Mouse (Mus musculus) neural tube, embryonic 12.5 days (tissue): ENCODE results near the gene Fam210b. TPM values are rescaled to one million over a fixed set of nuclear protein-coding genes. Genes with fewer than 3 reads are reported as not detected.
A peak's percentile ranks its signal among the peaks of the same experiment; 100 is the strongest.

Source experiments
- ATAC-seq: fragments of 200-750 bp; cut with Nextera tagmentation; 2 replicates; pipeline ENCODE4 v1.8.0; 2017; ENCODE audit warnings: low read depth, mild to moderate bottlenecking, moderate TSS enrichment, moderate library complexity; ENCODE audit not compliant: low FRiP score
- H3K27ac ChIP-seq: fragments of 300-500 bp; sonication (generic); 2 replicates; pipeline ENCODE4 v1.5.1; 2016
- H3K27me3 ChIP-seq: fragments of 300-500 bp; sonication (generic); replicated peaks from 2 replicates; pipeline ENCODE4 v1.6.1; 2016; ENCODE audit warnings: mild to moderate bottlenecking
- H3K36me3 ChIP-seq: fragments of 300-500 bp; sonication (generic); 2 replicates; pipeline ENCODE4 v1.6.1; 2016; ENCODE audit warnings: mild to moderate bottlenecking
- H3K4me1 ChIP-seq: fragments of 300-500 bp; sonication (generic); 2 replicates; pipeline ENCODE4 v1.6.1; 2016
- H3K4me2 ChIP-seq: fragments of 300-500 bp; sonication (generic); replicated peaks from 2 replicates; pipeline ENCODE4 v1.6.1; 2016; ENCODE audit warnings: mild to moderate bottlenecking
- H3K4me3 ChIP-seq: fragments of 300-500 bp; sonication (generic); 2 replicates; pipeline ENCODE4 v1.5.1; 2016
- H3K9ac ChIP-seq: fragments of 300-500 bp; sonication (generic); 2 replicates; pipeline ENCODE4 v1.6.1; 2016; ENCODE audit warnings: mild to moderate bottlenecking
- H3K9me3 ChIP-seq: fragments of 300-500 bp; sonication (generic); 2 replicates; pipeline ENCODE4 v1.6.1; 2016; ENCODE audit warnings: mild to moderate bottlenecking
- WGBS: fragments of 180-500 bp; shearing (Covaris S2); methylation state at CpG from one replicate; pipeline ENCODE4 v1.1.7; 2016; 5-methylcytosine and 5-hydroxymethylcytosine counted together
- polyA plus RNA-seq: library from polyadenylated mRNA; unstranded; fragments of >200 nt; fragmentation: Nextera tagmentation; extraction: Ambion mirVana; gene quantifications from 2 replicates; pipeline ENCODE4 v1.2.1, GENCODE M21; 2016

The Fam210b gene
- polyA plus RNA-seq, 1 experiment from 2014 or later: 35.6 TPM

- Histone ChIP-seq H3K9ac (no peak overlapping the region), H3K4me1 (no peaks in the 10 kb centered on the region), H3K36me3 (peaks cover 49% of the 10 kb centered on the region), H3K9me3 (no peaks in the 10 kb centered on the region), H3K4me3 (no peak overlapping the region), H3K27ac (no peak overlapping the region), H3K27me3 (no peaks in the 10 kb centered on the region), H3K4me2 (no peak overlapping the region)
- no peak for ATAC-seq
- WGBS: 52% methylated on average over 9 of the region's 9 CpGs
Measured at GRCm38 (mm10) chr2:172354761-172355160, 9.4 kb downstream of the Fam210b start.

GRCm38 (mm10) chr2:172355833-172356232 is 10.5 kb downstream of the Fam210b start:
- no peaks in the 10 kb centered on the region for H3K4me1 ChIP-seq
- no peak overlapping the region for H3K27ac ChIP-seq
- ATAC-seq: no peak
- no peak overlapping the region for H3K9ac ChIP-seq
- 81% methylated on average over 5 of the region's 5 CpGs for WGBS
- H3K4me3 ChIP-seq: no peak overlapping the region
- no peak overlapping the region for H3K4me2 ChIP-seq
- H3K36me3 ChIP-seq: peaks cover 60% of the 10 kb centered on the region
- H3K27me3 ChIP-seq: no peaks in the 10 kb centered on the region
- H3K9me3 ChIP-seq: no peaks in the 10 kb centered on the region

GRCm38 (mm10) chr2:172363176-172363575 is 17.8 kb downstream of the Fam210b start:
- 86% methylated on average over 7 of the region's 7 CpGs for WGBS
- Histone ChIP-seq H3K4me3 (no peak overlapping the region), H3K36me3 (peaks cover 79% of the 10 kb centered on the region), H3K27ac (no peak overlapping the region), H3K4me1 (peaks cover 2% of the 10 kb centered on the region; the same call in 1 of the 2 replicates), H3K9me3 (no peaks in the 10 kb centered on the region), H3K9ac (no peak overlapping the region), H3K4me2 (no peak overlapping the region), H3K27me3 (no peaks in the 10 kb centered on the region)
- no peak for ATAC-seq

- H3K4me2 ChIP-seq: peak within 1 kb of the TSS; percentile 85
- H3K36me3 ChIP-seq: peaks cover 41% of the 10 kb centered on the region
- peak; percentile 97 for ATAC-seq
Measured at GRCm38 (mm10) chr2:172370411-172371223, 25.3 kb downstream of the Fam210b start, which contains the start of the genes Aurka and Cstf1. Gene Aurka, minus strand, starts transcription at chr2:172370535. Gene Cstf1, plus strand, starts transcription at chr2:172370681.

GRCm38 (mm10) chr2:172371258-172371657 is 25.9 kb downstream of the Fam210b start:
- Histone ChIP-seq H3K9me3 (no peaks in the 10 kb centered on the region), H3K27me3 (no peaks in the 10 kb centered on the region), H3K4me2 (peak overlapping the region; percentile 85), H3K4me1 (peaks cover 29% of the 10 kb centered on the region), H3K27ac (no peak overlapping the region), H3K9ac (peak overlapping the region; percentile 84), H3K4me3 (peak overlapping the region; percentile 93), H3K36me3 (peaks cover 47% of the 10 kb centered on the region)
- ATAC-seq: no peak
- 0% methylated on average over 11 of the region's 11 CpGs for WGBS

More at GRCm38 (mm10) chr2:172370411-172371223, 25.3 kb downstream of the Fam210b start, which contains the start of the genes Aurka and Cstf1:
- Histone ChIP-seq H3K9ac (peak within 1 kb of the TSS; percentile 84), H3K4me3 (peak within 1 kb of the TSS; percentile 93), H3K27me3 (no peaks in the 10 kb centered on the region), H3K9me3 (no peaks in the 10 kb centered on the region), H3K27ac (peak within 1 kb of the TSS; percentile 62), H3K4me1 (peaks cover 29% of the 10 kb centered on the region)
- WGBS: under 1% methylated on average over 66 of the region's 66 CpGs

- Histone ChIP-seq H3K4me2 (no peak overlapping the region), H3K27me3 (no peaks in the 10 kb centered on the region), H3K9ac (no peak overlapping the region), H3K4me1 (peaks cover 7% of the 10 kb centered on the region), H3K4me3 (no peak overlapping the region), H3K9me3 (no peaks in the 10 kb centered on the region), H3K27ac (no peak overlapping the region), H3K36me3 (peaks cover 86% of the 10 kb centered on the region)
- no peak for ATAC-seq
- 91% methylated on average over 4 of the region's 4 CpGs for WGBS
Measured at GRCm38 (mm10) chr2:172376551-172376950, 31.2 kb downstream of the Fam210b start.

GRCm38 (mm10) chr2:172376999-172377515 is 31.7 kb downstream of the Fam210b start:
- Histone ChIP-seq H3K9ac (no peak overlapping the region), H3K4me3 (no peak overlapping the region), H3K9me3 (no peaks in the 10 kb centered on the region), H3K4me1 (peaks cover 4% of the 10 kb centered on the region; the same call in 1 of the 2 replicates), H3K27ac (no peak overlapping the region), H3K27me3 (no peaks in the 10 kb centered on the region), H3K36me3 (peaks cover 91% of the 10 kb centered on the region), H3K4me2 (no peak overlapping the region)
- 81% methylated on average over 5 of the region's 5 CpGs for WGBS
- ATAC-seq: no peak

GRCm38 (mm10) chr2:172378332-172378731 is 33.0 kb downstream of the Fam210b start:
- Histone ChIP-seq H3K9ac (no peak overlapping the region), H3K27ac (no peak overlapping the region), H3K27me3 (no peaks in the 10 kb centered on the region), H3K4me2 (no peak overlapping the region), H3K4me3 (no peak overlapping the region), H3K4me1 (no peaks in the 10 kb centered on the region), H3K36me3 (peaks cover 84% of the 10 kb centered on the region), H3K9me3 (no peaks in the 10 kb centered on the region)
- ATAC-seq: no peak
- 79% methylated on average over 7 of the region's 7 CpGs for WGBS

- Histone ChIP-seq H3K9ac (no peak overlapping the region), H3K4me1 (no peaks in the 10 kb centered on the region), H3K4me3 (no peak overlapping the region), H3K36me3 (peaks cover 64% of the 10 kb centered on the region), H3K4me2 (no peak overlapping the region), H3K27me3 (no peaks in the 10 kb centered on the region), H3K27ac (no peak overlapping the region), H3K9me3 (no peaks in the 10 kb centered on the region)
- WGBS: 96% methylated on average over 17 of the region's 17 CpGs
- no peak for ATAC-seq
Measured at GRCm38 (mm10) chr2:172380513-172380912, 35.1 kb downstream of the Fam210b start.

GRCm38 (mm10) chr2:172381341-172381740 is 36.0 kb downstream of the Fam210b start:
- no peaks in the 10 kb centered on the region for H3K27me3 ChIP-seq
- H3K4me3 ChIP-seq: no peak overlapping the region
- ATAC-seq: no peak
- H3K9ac ChIP-seq: no peak overlapping the region
- H3K9me3 ChIP-seq: no peaks in the 10 kb centered on the region
- WGBS: 97% methylated on average over 11 of the region's 11 CpGs
- H3K4me1 ChIP-seq: no peaks in the 10 kb centered on the region
- no peak overlapping the region for H3K27ac ChIP-seq
- H3K36me3 ChIP-seq: peaks cover 56% of the 10 kb centered on the region
- no peak overlapping the region for H3K4me2 ChIP-seq

GRCm38 (mm10) chr2:172381898-172382297 is 36.5 kb downstream of the Fam210b start:
- WGBS: 91% methylated on average over 12 of the region's 12 CpGs
- Histone ChIP-seq H3K4me1 (no peaks in the 10 kb centered on the region), H3K9me3 (no peaks in the 10 kb centered on the region), H3K4me3 (no peak overlapping the region), H3K4me2 (no peak overlapping the region), H3K27ac (no peak overlapping the region), H3K9ac (no peak overlapping the region), H3K27me3 (no peaks in the 10 kb centered on the region), H3K36me3 (peaks cover 51% of the 10 kb centered on the region)
- no peak for ATAC-seq

- no peaks in the 10 kb centered on the region for H3K4me1 ChIP-seq
- 93% methylated on average over 3 of the region's 3 CpGs for WGBS
- H3K27ac ChIP-seq: no peak overlapping the region
- H3K9me3 ChIP-seq: no peaks in the 10 kb centered on the region
- peaks cover 25% of the 10 kb centered on the region for H3K36me3 ChIP-seq
- ATAC-seq: no peak
- H3K9ac ChIP-seq: no peak overlapping the region
- H3K27me3 ChIP-seq: no peaks in the 10 kb centered on the region
- H3K4me3 ChIP-seq: no peak overlapping the region
- H3K4me2 ChIP-seq: no peak overlapping the region
Measured at GRCm38 (mm10) chr2:172384715-172385114, 39.4 kb downstream of the Fam210b start.
